Mouse (Mus musculus) kidney, postnatal 25 days (tissue): ENCODE data around the gene Mcidas.
"Not testable (repeated sequence)": the region's sequence is repeated elsewhere in the genome, so short reads cannot be mapped to it uniquely, and the experiment has no call there.

Experiments
- DNase-seq, 2 experiments: peaks; one replicate each; pipeline ENCODE4 v3.0.0; 2021; ENCODE audit warnings: mixed read lengths in 2 of 2

The Mcidas gene

GRCm38 (mm10) chr13:113013174-113013953 is 19.7 kb downstream of the Mcidas start:
- not testable (repeated sequence) for DNase-seq

DNA sequence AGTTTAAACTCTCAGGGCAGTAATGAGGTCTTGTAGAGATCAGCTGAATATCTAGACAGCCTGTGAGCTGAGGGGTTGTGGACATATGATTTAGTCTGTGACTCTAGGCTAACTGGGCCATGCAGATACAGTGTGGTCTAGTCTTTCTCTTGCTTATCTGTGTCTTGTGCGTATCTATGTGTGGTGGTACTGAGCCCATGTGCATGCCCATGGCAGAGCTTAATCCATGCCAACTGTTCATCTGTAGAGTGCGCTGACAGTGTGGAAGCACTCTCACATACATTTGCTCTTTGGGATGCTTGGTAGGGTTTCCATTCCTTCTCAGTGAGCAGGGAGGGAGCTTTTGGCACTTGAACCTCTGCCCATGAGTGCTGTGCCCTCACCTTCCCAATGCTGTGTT is 27.9 kb downstream of the Mcidas start:
- DNase-seq: no peak

GRCm38 (mm10) chr13:113022467-113022866 is 28.8 kb downstream of the Mcidas start:
- no peak for DNase-seq

GRCm38 (mm10) chr13:113023274-113024143 is 29.9 kb downstream of the Mcidas start:
- no peak for DNase-seq

DNA sequence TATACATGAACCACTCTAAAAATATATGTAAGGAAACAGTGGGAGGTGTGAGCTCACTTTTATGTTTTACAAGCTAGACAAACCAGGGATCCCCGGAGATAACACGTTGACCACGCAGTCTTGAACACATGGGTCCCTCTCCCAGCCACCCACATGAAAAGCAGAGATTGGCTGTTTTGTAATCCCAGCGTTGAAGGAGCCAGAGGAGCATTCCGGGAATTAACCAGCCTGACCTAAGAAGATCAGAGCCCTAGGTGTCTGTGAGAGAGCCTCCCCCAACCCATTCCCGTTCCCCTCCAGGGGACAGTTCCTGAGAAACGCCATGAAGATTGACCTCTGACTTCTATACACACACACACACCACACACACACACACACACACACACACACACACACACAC is 37.7 kb downstream of the Mcidas start:
- DNase-seq: no peak

DNA sequence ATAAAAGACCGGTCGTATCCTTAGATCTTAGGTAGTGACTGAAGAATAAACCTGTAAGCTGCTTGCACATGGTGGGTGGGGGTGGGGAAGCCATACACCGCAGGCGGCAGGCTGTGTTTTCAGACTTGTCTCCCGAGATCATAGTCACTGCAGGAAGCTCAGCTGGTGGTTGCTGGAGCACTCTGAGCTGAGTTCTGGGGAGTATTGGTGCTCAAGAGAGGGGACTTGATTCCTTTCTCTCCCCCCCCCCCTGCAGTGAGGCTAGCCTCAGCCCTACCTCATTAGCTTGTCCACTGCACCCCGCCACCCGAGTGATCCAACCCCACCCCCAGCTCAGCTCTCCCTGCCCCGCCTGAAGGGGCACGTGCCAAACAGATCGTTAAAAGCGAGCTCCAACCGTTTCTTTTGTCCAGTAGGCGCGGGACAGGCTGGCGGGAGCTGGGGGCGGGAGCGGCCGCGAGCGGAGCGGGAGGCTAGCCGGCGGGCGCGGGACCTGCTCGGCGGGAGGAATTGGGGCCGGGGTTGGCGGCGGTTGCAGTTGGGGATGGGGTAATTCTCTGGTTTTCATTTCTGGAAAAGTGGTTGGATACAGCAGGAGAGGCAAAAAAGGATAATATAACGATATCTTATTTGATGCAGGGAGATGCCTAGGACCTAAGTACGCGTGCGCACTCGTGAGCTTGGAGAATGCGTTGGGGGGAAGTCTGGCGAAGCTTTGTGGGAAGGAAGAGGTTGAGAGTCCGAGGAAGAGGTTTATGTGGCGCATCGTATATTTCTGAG is 38.3 kb downstream of the Mcidas start:
- peak in 1 of 2 experiments; percentile 40 for DNase-seq

GRCm38 (mm10) chr13:113032831-113033230 is 39.2 kb downstream of the Mcidas start:
- no peak for DNase-seq

DNA sequence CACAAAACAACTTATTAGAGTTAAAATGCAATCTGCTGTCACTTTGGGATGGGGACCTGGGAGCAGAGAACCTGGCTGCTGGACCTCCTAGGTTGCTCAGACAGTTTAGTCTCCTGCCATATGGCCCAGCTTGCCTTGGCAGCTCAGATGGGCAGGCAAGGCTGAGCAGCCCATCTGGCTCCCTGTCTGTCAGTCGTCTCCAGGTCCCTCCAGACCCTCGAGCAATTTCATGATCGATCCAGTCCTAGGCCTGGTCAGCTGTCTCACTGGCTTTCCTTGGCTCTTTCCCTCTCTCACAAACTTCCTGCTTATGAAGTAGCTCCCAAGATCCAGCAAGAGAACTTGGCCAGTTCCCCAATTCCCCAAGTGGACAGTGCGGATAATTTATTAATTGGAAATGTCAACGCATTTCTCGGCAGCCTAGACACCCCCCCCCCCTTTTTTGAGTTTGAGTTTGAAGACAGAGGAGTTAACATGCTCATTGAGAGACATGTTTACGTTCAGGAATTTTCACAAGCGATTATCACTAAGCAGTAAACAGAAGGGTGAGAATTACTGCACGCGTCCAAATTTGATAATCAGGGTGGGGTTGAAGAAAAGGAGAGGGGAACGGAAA is 40.7 kb downstream of the Mcidas start:
- no peak for DNase-seq

- DNase-seq: peak; percentile 42 to 64
Observed at GRCm38 (mm10) chr13:113034950-113035421, 41.3 kb downstream of the Mcidas start, which contains the start of gene Cdc20b. Gene Cdc20b (plus strand): TSS chr13:113035111.

DNA sequence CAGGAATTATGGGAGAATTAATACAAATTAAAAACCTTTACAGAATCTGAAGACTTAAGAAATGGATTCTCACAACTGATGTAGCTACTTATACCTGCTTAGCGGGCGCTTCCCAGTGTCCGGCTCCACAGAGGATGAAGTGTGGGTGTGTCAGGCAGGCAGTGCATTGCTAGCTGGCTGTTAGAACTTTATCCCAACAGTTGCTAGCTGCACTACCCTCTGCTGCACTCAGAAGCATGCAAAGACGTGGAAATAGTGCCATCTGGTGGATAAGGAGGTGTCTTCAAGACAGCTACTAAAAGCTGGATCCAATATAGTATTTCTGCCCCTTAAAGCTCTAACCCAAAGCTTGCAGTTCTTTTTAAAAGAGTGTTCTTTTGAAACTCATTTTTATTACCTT is 42.2 kb downstream of the Mcidas start:
- DNase-seq: peak; percentile 76 to 84

GRCm38 (mm10) chr13:113044876-113045275 is 51.2 kb downstream of the Mcidas start:
- DNase-seq: no peak

DNA sequence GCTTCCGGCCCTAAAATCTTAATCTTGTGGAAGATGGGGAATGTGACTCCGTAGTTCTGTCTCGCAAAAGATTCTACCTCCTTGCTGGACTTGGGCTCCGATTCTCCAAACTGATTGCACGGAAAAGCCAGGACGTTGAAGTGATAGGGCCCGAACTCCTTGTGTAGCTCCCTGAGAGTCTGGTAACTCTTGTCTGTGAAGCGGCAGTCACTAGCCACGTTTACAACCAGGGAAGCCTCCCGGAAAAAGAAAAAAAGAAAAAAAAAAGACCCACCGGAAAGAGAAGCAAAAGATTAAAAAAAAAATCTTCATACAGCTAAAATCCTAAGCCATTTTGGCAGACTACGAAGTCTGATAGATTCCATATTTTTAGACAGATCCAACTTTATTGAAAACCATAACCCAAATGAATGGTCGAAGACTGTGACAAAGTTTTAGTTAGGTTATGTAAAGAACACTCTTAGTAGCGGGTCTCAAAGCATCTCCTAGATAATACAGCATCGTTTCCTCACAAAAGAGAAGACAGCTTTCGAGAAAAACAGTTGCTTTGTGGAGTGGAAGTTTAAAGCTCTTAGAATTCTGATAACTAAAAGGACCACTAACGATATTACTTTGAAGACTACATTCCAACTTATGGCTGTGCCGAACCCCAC is 51.9 kb downstream of the Mcidas start:
- no peak for DNase-seq

- peak; percentile 58 to 77 for DNase-seq
Observed at GRCm38 (mm10) chr13:113046211-113046883, 52.7 kb downstream of the Mcidas start, which contains the start of gene Gpx8. Gene Gpx8 (minus strand): TSS chr13:113046410.

- no peak for DNase-seq
Observed at GRCm38 (mm10) chr13:113047018-113047417, 53.4 kb downstream of the Mcidas start.

GRCm38 (mm10) chr13:113047647-113048046 is 54.0 kb downstream of the Mcidas start:
- DNase-seq: no peak
